Mouse (Mus musculus): ENCODE measurements at regions not wholly inside any gene's neighbourhood (a gene's known extent, or its start where the extent isn't known, plus 50 kb on each side); places are given as distances from the start of the nearest gene placed in this dataset.

GRCm38 (mm10) chr1:163488109-163488508 lies 84.6 kb upstream of the Gorab start:
- TF ChIP-seq NELFE (IDR thresholded peaks at IDR 0.05; ENCODE audit: low read depth, low read length) (no peak), GABPA (IDR thresholded peaks at IDR 0.05; ENCODE audit: insufficient replicate concordance, low read depth, low read length) (no peak), EP300 (IDR thresholded peaks at IDR 0.05; ENCODE audit: low read length) (no peak), CTCF (conservative IDR thresholded peaks at IDR 0.05 in 1 of 2, IDR thresholded peaks at IDR 0.05 in 1 of 2; ENCODE audit: low read depth in 2 of 2, low read length in 2 of 2) (no peak), NRF1 (IDR thresholded peaks at IDR 0.05; ENCODE audit: low read depth, low read length) (no peak), ETS1 (conservative IDR thresholded peaks at IDR 0.05; ENCODE audit: low read depth, low read length) (no peak), IRF4 (IDR thresholded peaks at IDR 0.05; ENCODE audit: low read depth, low read length) (no peak), USF1 (IDR thresholded peaks at IDR 0.05; ENCODE audit: low read depth, low read length) (no peak), POLR2A (IDR thresholded peaks at IDR 0.05; ENCODE audit: low read depth, low read length) (no peak), MXI1 (IDR thresholded peaks at IDR 0.05; ENCODE audit: low read depth, low read length) (no peak), RCOR1 (conservative IDR thresholded peaks at IDR 0.05; ENCODE audit: low read depth, low read length) (no peak), TBP (conservative IDR thresholded peaks at IDR 0.05; ENCODE audit: low read depth, low read length) (no peak), MEF2A (IDR thresholded peaks at IDR 0.05; ENCODE audit: borderline replicate concordance, low read depth, low read length) (no peak), KAT2A (IDR thresholded peaks at IDR 0.05; ENCODE audit: insufficient replicate concordance, low read length) (no peak)
